Mouse (Mus musculus) liver, embryonic 14.5 days (tissue): ENCODE results near the gene Pbx1. TPM values are rescaled to one million over a fixed set of nuclear protein-coding genes. Genes with fewer than 3 reads are reported as not detected.

ENCODE experiments used
- ATAC-seq: fragments of 200-750 bp; cut with Nextera tagmentation; 2 replicates; pipeline ENCODE4 v1.8.0; 2017; ENCODE audit warnings: moderate number of reproducible peaks, mild to moderate bottlenecking, moderate library complexity; ENCODE audit not compliant: insufficient read depth
- DNase-seq, 3 experiments: peaks; one replicate each; pipeline ENCODE4 v3.0.0-alpha.2; 2012 to 2013; ENCODE audit warnings: low read depth in 3 of 3, low spot score in 3 of 3
- H3K27ac ChIP-seq: fragments of 300-500 bp; sonication (generic); 2 replicates; pipeline ENCODE4 v1.5.1; 2014; ENCODE audit warnings: moderate library complexity, mild to moderate bottlenecking, control low read depth, inconsistent platforms
- H3K27me3 ChIP-seq: fragments of 300-500 bp; sonication (generic); 2 replicates; pipeline ENCODE4 v1.6.1; 2014; ENCODE audit warnings: mild to moderate bottlenecking, low read length, moderate library complexity; ENCODE audit not compliant: control insufficient read depth, insufficient read depth
- H3K36me3 ChIP-seq: fragments of 300-500 bp; sonication (generic); replicated peaks from 2 replicates; pipeline ENCODE4 v1.6.1; 2014; ENCODE audit warnings: low read depth; ENCODE audit not compliant: control insufficient read depth, insufficient read depth
- H3K4me1 ChIP-seq, 2 experiments: fragments of 200-500 bp in 1 of 2; fragments of 300-500 bp in 1 of 2; sonication (generic) in 1 of 2; replicated peaks; 2 replicates each; pipeline ENCODE4 v1.6.1; 2012 to 2014; ENCODE audit warnings: antibody characterized with exemption in 1 of 2, inconsistent platforms in 1 of 2, low read length in 1 of 2; ENCODE audit not compliant: control insufficient read depth in 2 of 2, insufficient read depth in 2 of 2
- H3K4me2 ChIP-seq: fragments of 300-500 bp; sonication (generic); 2 replicates; pipeline ENCODE4 v1.6.1; 2014; ENCODE audit warnings: low read depth, mild to moderate bottlenecking, control low read depth, moderate library complexity
- H3K4me3 ChIP-seq, 2 experiments: fragments of 200-500 bp in 1 of 2; fragments of 300-500 bp in 1 of 2; sonication (generic) in 1 of 2; 2 replicates each; pipeline ENCODE4 v1.5.1; 2012 to 2014; ENCODE audit warnings: low read depth in 2 of 2, low read length in 2 of 2, mild to moderate bottlenecking in 2 of 2, control low read depth in 1 of 2, inconsistent platforms in 1 of 2, moderate library complexity in 1 of 2; ENCODE audit not compliant: insufficient read depth in 1 of 2
- H3K9ac ChIP-seq: fragments of 300-500 bp; sonication (generic); replicated peaks from 2 replicates; pipeline ENCODE4 v1.6.1; 2014; ENCODE audit warnings: mild to moderate bottlenecking, control low read depth, moderate library complexity
- H3K9me3 ChIP-seq: fragments of 300-500 bp; sonication (generic); 2 replicates; pipeline ENCODE4 v1.6.1; 2016; ENCODE audit warnings: low read length, mixed read lengths; ENCODE audit not compliant: control insufficient read depth
- CTCF ChIP-seq: IDR thresholded peaks from 2 replicates; pipeline ENCODE4 v1.5.1; 2016; ENCODE audit warnings: antibody characterized with exemption, low read depth, control low read depth
- EP300 ChIP-seq: IDR thresholded peaks from 2 replicates; pipeline ENCODE4 v1.6.1; 2016; ENCODE audit warnings: antibody characterized with exemption, low read depth
- WGBS: fragments of 180-500 bp; shearing (Covaris S2); extraction: QIAGEN DNeasy Blood & Tissue Kit; methylation state at CpG from one replicate; pipeline ENCODE4 v1.1.7; 2014; ENCODE audit not compliant: insufficient replicate concordance; 5-methylcytosine and 5-hydroxymethylcytosine counted together
- polyA plus RNA-seq, 2 experiments: library from polyadenylated mRNA; depleted of rRNA in 1 of 2; stranded (reverse) in 1 of 2; unstranded in 1 of 2; fragments of >200 nt; fragmentation: Nextera tagmentation in 1 of 2; extraction: Ambion mirVana in 1 of 2; gene quantifications; 2 replicates each; pipeline versions ENCODE4 v1.2.1 to v1.2.3; 2012 to 2014

The Pbx1 gene
- polyA plus RNA-seq, 2 experiments, result 1.7 to 2.7 TPM

DNA sequence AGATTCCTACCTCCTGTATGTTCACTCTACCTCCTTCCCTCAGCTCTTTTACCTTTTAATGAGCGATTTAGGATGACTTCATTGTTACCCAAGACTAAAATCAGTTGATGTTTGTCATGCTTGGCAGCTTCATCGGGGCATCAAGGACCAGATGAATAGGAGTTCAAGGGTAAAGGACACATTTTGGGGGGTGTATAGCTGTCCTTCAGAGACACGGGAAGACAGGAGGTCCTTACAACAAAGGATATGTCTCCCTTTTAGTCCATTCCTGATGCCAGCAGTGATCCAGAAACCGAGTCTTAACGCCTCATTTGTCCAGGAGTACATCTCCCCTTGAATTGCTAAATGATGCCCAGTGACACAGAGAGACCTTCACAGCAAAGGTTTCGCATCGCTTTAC, 343.4 kb downstream of the Pbx1 start:
- ATAC-seq, result no peak
- Histone ChIP-seq H3K27me3 (no peaks in the 10 kb centered on the region), H3K27ac (no peak overlapping the region), H3K4me1 (no peaks in the 10 kb centered on the region), H3K36me3 (no peaks in the 10 kb centered on the region), H3K4me3 (no peak overlapping the region), H3K9me3 (no peaks in the 10 kb centered on the region), H3K4me2 (no peak overlapping the region), H3K9ac (no peak overlapping the region)
- TF ChIP-seq EP300, result no peak
- TF ChIP-seq CTCF, result no peak
- no peak for DNase-seq
- 61% methylated on average over 7 of the region's 7 CpGs for WGBS

GRCm38 (mm10) chr1:168079394-168079767, 352.7 kb downstream of the Pbx1 start:
- 73% methylated on average over 6 of the region's 6 CpGs for WGBS
- DNase-seq, result no peak
- H3K4me3 ChIP-seq, result no peak overlapping the region
- H3K27ac ChIP-seq, result no peak overlapping the region
- no peak for TF ChIP-seq EP300
- TF ChIP-seq CTCF, result no peak
- no peak overlapping the region for H3K4me2 ChIP-seq
- H3K27me3 ChIP-seq, result no peaks in the 10 kb centered on the region
- H3K9me3 ChIP-seq, result no peaks in the 10 kb centered on the region
- ATAC-seq, result no peak
- no peaks in the 10 kb centered on the region for H3K4me1 ChIP-seq
- H3K9ac ChIP-seq, result no peak overlapping the region
- no peaks in the 10 kb centered on the region for H3K36me3 ChIP-seq

DNA sequence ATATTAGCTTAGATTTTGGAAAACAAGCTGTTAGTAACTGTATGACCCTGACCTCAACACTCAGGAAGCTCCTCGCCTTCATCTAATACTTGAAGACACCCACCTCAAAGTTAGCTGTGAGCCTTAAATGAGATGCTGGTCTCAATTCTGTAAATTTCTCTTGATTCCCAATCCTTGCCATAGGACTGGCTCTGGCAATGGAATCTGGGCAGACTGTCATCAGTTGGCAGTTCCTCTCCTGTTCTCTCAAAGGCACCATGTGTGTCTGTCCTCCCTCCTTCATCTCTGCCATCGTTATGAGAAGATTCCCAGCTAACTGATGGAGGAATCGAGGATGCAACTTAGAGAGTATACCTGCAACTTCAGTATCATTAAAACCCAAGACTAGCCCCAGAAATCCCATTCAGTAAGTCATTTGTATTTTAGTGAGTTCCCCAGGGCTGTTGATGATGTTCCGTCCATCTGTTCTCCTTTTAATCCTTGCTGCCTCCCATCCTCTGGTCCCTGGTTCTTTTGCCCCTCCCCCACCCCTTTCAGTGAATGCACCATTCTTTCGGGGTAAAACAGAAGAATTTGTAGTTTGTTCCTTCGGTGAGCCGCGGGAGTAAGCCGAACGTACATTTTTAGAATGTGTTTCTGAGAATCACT, 353.2 kb downstream of the Pbx1 start:
- TF ChIP-seq EP300, result no peak
- no peak for TF ChIP-seq CTCF
- no peak for ATAC-seq
- 63% methylated on average over 10 of the region's 10 CpGs for WGBS
- Histone ChIP-seq H3K27ac (no peak overlapping the region), H3K9me3 (no peaks in the 10 kb centered on the region), H3K36me3 (no peaks in the 10 kb centered on the region), H3K4me2 (no peak overlapping the region), H3K4me3 (no peak overlapping the region), H3K4me1 (no peaks in the 10 kb centered on the region), H3K27me3 (no peaks in the 10 kb centered on the region), H3K9ac (no peak overlapping the region)
- DNase-seq, result no peak

GRCm38 (mm10) chr1:168071974-168072373, 360.1 kb downstream of the Pbx1 start:
- no peak overlapping the region for H3K9ac ChIP-seq
- no peak overlapping the region for H3K4me2 ChIP-seq
- no peaks in the 10 kb centered on the region for H3K36me3 ChIP-seq
- DNase-seq (no peak), ATAC-seq (no peak)
- no peaks in the 10 kb centered on the region for H3K27me3 ChIP-seq
- TF ChIP-seq CTCF (no peak), EP300 (no peak)
- no peaks in the 10 kb centered on the region for H3K4me1 ChIP-seq
- no peak overlapping the region for H3K4me3 ChIP-seq
- WGBS, result 61% methylated on average over 5 of the region's 5 CpGs
- no peaks in the 10 kb centered on the region for H3K9me3 ChIP-seq
- no peak overlapping the region for H3K27ac ChIP-seq

- no peak overlapping the region for H3K9ac ChIP-seq
- no peak overlapping the region for H3K4me3 ChIP-seq
- no peak overlapping the region for H3K4me2 ChIP-seq
- no peaks in the 10 kb centered on the region for H3K36me3 ChIP-seq
- no peaks in the 10 kb centered on the region for H3K27me3 ChIP-seq
- no peak overlapping the region for H3K27ac ChIP-seq
- no peaks in the 10 kb centered on the region for H3K9me3 ChIP-seq
- ATAC-seq (no peak), DNase-seq (no peak)
- H3K4me1 ChIP-seq, result no peaks in the 10 kb centered on the region
- TF ChIP-seq CTCF, result no peak
- no peak for TF ChIP-seq EP300
- WGBS, result 54% methylated on average over 6 of the region's 6 CpGs
Observed at GRCm38 (mm10) chr1:168070273-168070910, 361.7 kb downstream of the Pbx1 start.
